Mouse (Mus musculus) kidney, embryonic 15.5 days (tissue): ENCODE measurements around the gene Acat1. TPM values are rescaled to one million over a fixed set of nuclear protein-coding genes. Genes with fewer than 3 reads are reported as not detected.

ENCODE experiments used
- ATAC-seq: fragments of 200-750 bp; cut with Nextera tagmentation; replicated peaks from 2 replicates; pipeline ENCODE4 v1.8.0; 2017; ENCODE audit warnings: moderate TSS enrichment; ENCODE audit not compliant: low FRiP score
- H3K27ac ChIP-seq: fragments of 300-500 bp; sonication (generic); 2 replicates; pipeline ENCODE4 v1.5.1; 2015; ENCODE audit warnings: mild to moderate bottlenecking, inconsistent platforms
- H3K27me3 ChIP-seq: fragments of 300-500 bp; sonication (generic); 2 replicates; pipeline ENCODE4 v1.6.1; 2015; ENCODE audit warnings: inconsistent platforms
- H3K36me3 ChIP-seq: fragments of 300-500 bp; sonication (generic); 2 replicates; pipeline ENCODE4 v1.6.1; 2015; ENCODE audit warnings: inconsistent platforms
- H3K4me1 ChIP-seq: fragments of 300-500 bp; sonication (generic); 2 replicates; pipeline ENCODE4 v1.6.1; 2015; ENCODE audit warnings: inconsistent platforms
- H3K4me2 ChIP-seq: fragments of 300-500 bp; sonication (generic); 2 replicates; pipeline ENCODE4 v1.6.1; 2015; ENCODE audit warnings: moderate library complexity, mild to moderate bottlenecking, inconsistent platforms
- H3K4me3 ChIP-seq: fragments of 300-500 bp; sonication (generic); replicated peaks from 2 replicates; pipeline ENCODE4 v1.5.1; 2015; ENCODE audit warnings: mild to moderate bottlenecking, inconsistent platforms
- H3K9ac ChIP-seq: fragments of 300-500 bp; sonication (generic); 2 replicates; pipeline ENCODE4 v1.6.1; 2015; ENCODE audit warnings: mild to moderate bottlenecking, inconsistent platforms
- H3K9me3 ChIP-seq: fragments of 300-500 bp; sonication (generic); replicated peaks from 2 replicates; pipeline ENCODE4 v1.6.1; 2016; ENCODE audit warnings: inconsistent platforms
- WGBS: fragments of 180-500 bp; shearing (Covaris S2); methylation state at CpG from one replicate; pipeline ENCODE4 v1.1.7; 2015; ENCODE audit warnings: mixed read lengths; 5-methylcytosine and 5-hydroxymethylcytosine counted together
- polyA plus RNA-seq: library from polyadenylated mRNA; unstranded; fragments of >200 nt; fragmentation: Nextera tagmentation; extraction: Ambion mirVana; gene quantifications from 2 replicates; pipeline ENCODE4 v1.2.1, GENCODE M21; 2015

The Acat1 gene
- 115 and 118 TPM in 2 replicates for polyA plus RNA-seq

DNA sequence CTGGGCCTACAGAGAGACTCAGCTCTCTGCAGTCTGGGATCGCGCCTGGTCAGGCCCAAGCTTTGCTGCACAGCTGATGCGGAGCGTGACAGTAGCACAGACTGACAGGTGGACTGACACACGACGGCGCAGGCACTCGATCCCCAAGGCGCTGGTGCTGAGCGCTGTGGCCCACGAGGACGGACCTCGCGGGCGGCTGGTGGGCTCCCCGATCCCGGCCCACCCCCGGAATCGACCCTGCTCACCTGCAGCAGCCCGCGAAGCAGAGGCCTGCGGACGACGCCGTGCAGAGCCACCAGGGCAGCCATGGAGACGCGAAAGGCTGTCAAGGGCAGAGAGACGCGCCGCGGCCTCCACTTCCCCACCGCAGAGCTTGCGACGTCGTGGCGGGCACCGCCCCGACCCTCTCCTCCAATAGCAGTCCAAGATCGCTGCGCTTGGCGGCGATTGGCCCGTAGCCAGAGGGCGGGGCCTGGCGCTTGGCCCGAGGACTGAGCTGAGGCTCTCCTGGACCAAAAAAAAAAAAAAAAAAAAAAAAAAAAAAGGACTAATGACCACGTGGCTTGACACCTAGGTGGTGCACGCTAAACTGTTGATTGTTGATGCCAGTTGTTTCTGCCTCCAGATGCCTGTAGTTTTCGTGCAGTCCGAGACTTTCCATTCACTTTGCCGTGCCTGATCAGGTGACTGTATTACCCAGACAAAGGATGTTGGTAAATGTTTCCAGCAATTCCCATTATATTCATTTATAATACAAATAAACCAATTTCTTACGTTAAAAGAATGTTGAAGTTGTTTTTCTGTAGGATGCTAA is at the start of gene Acat1:
Gene Acat1 (minus strand): TSS at position 415 of the 814 bp plus-strand sequence.
- WGBS: 4% methylated on average over 52 of the region's 52 CpGs
- peak within 1 kb of the TSS; percentile 57 for H3K27ac ChIP-seq
- ATAC-seq: peak; percentile 99
- no peaks in the 10 kb centered on the region for H3K9me3 ChIP-seq
- H3K36me3 ChIP-seq: peaks cover 15% of the 10 kb centered on the region
- H3K4me3 ChIP-seq: peak within 1 kb of the TSS; percentile 80
- H3K27me3 ChIP-seq: no peaks in the 10 kb centered on the region
- H3K9ac ChIP-seq: peak within 1 kb of the TSS; percentile 78
- H3K4me1 ChIP-seq: 0 out of 2 replicates have a peak, but pooled peaks cover 12% of the 10 kb centered on the region
- peak within 1 kb of the TSS; percentile 91 for H3K4me2 ChIP-seq

- no peaks in the 10 kb centered on the region for H3K4me1 ChIP-seq
- 96% methylated on average over 6 of the region's 6 CpGs for WGBS
- H3K36me3 ChIP-seq: peaks cover 79% of the 10 kb centered on the region
- H3K9ac ChIP-seq: no peak overlapping the region
- H3K4me3 ChIP-seq: no peak overlapping the region
- no peaks in the 10 kb centered on the region for H3K27me3 ChIP-seq
- no peaks in the 10 kb centered on the region for H3K9me3 ChIP-seq
- H3K4me2 ChIP-seq: no peak overlapping the region
- ATAC-seq: no peak
- H3K27ac ChIP-seq: no peak overlapping the region
Measured at GRCm38 (mm10) chr9:53634796-53635195, 24.6 kb upstream of the Acat1 start.

GRCm38 (mm10) chr9:53615246-53615645 is 5.1 kb upstream of the Acat1 start:
- Histone ChIP-seq H3K4me2 (no peak overlapping the region), H3K27me3 (no peaks in the 10 kb centered on the region), H3K4me1 (no peaks in the 10 kb centered on the region), H3K9ac (no peak overlapping the region), H3K27ac (no peak overlapping the region), H3K4me3 (no peak overlapping the region), H3K36me3 (peaks cover 56% of the 10 kb centered on the region), H3K9me3 (no peaks in the 10 kb centered on the region)
- ATAC-seq: no peak
- 72% methylated on average over 8 of the region's 8 CpGs for WGBS

- WGBS: 87% methylated on average over 4 of the region's 4 CpGs
- ATAC-seq: no peak
Measured at GRCm38 (mm10) chr9:53614286-53614685, 4.1 kb upstream of the Acat1 start.

DNA sequence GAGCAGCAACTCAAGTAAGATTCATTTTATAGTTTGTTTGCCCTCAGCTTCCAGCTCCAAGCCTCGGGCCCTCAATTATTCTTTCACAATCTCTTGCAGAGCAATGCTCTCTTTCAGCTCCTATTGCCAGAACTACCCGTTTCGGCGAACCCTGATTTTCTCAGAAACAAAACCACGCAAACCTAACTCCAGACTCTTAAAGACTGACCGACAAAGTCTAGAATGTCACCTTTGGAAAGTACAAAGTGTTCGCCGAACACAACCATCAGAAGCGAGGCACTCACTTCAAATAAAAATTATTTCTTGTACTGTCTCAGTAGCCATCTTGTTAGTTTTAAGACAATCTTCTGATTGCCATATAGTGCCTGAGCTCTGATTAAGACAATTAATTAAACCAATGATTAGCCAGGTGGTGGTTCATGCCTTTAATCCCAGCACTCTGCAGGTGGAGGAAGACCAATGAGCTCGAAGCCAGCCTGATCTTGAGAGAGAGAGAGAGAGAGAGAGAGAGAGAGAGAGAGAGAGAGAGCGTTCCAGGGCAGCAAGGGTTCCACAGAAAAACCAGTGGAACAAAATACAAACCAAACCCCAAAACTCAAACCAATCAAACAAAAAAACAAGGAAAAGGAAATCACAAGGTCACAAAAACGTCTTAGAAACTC is 745 bp downstream of the Acat1 start:
- Histone ChIP-seq H3K36me3 (peaks cover 9% of the 10 kb centered on the region; the same call in 1 of the 2 replicates), H3K9ac (peak overlapping the region; percentile 78), H3K9me3 (no peaks in the 10 kb centered on the region), H3K27ac (peak overlapping the region; percentile 57), H3K27me3 (no peaks in the 10 kb centered on the region), H3K4me2 (peak overlapping the region; percentile 91), H3K4me3 (peak overlapping the region; percentile 80), H3K4me1 (0 out of 2 replicates have a peak, but pooled peaks cover 12% of the 10 kb centered on the region)
- 71% methylated on average over 12 of the region's 12 CpGs for WGBS
- no peak for ATAC-seq

More at GRCm38 (mm10) chr9:53614286-53614685, 4.1 kb upstream of the Acat1 start:
- Histone ChIP-seq H3K27me3 (no peaks in the 10 kb centered on the region), H3K4me2 (no peak overlapping the region), H3K9me3 (no peaks in the 10 kb centered on the region), H3K4me3 (no peak overlapping the region), H3K27ac (no peak overlapping the region), H3K4me1 (0 out of 2 replicates have a peak, but pooled peaks cover 4% of the 10 kb centered on the region), H3K9ac (no peak overlapping the region), H3K36me3 (peaks cover 48% of the 10 kb centered on the region)

- no peaks in the 10 kb centered on the region for H3K27me3 ChIP-seq
- 0 out of 2 replicates have a peak, but pooled peaks cover 3% of the 10 kb centered on the region for H3K36me3 ChIP-seq
- 92% methylated on average over 4 of the region's 4 CpGs for WGBS
- H3K9me3 ChIP-seq: no peaks in the 10 kb centered on the region
- H3K27ac ChIP-seq: no peak overlapping the region
- peaks cover 18% of the 10 kb centered on the region; the same call in 1 of the 2 replicates for H3K4me1 ChIP-seq
- H3K9ac ChIP-seq: no peak overlapping the region
- no peak overlapping the region for H3K4me3 ChIP-seq
- H3K4me2 ChIP-seq: no peak overlapping the region
- no peak for ATAC-seq
Measured at GRCm38 (mm10) chr9:53607816-53608215, 2.4 kb downstream of the Acat1 start.

GRCm38 (mm10) chr9:53607192-53607591 is 3.0 kb downstream of the Acat1 start:
- Histone ChIP-seq H3K4me1 (peaks cover 18% of the 10 kb centered on the region; the same call in 1 of the 2 replicates), H3K27ac (no peak overlapping the region), H3K9me3 (no peaks in the 10 kb centered on the region), H3K27me3 (no peaks in the 10 kb centered on the region), H3K9ac (no peak overlapping the region), H3K4me2 (no peak overlapping the region), H3K36me3 (0 out of 2 replicates have a peak, but pooled peaks cover 3% of the 10 kb centered on the region), H3K4me3 (no peak overlapping the region)
- 93% methylated on average over 3 of the region's 3 CpGs for WGBS
- no peak for ATAC-seq

- Histone ChIP-seq H3K4me1 (peaks cover 18% of the 10 kb centered on the region; the same call in 1 of the 2 replicates), H3K36me3 (0 out of 2 replicates have a peak, but pooled peaks cover 5% of the 10 kb centered on the region), H3K4me3 (no peak overlapping the region), H3K9me3 (no peaks in the 10 kb centered on the region), H3K27me3 (no peaks in the 10 kb centered on the region), H3K4me2 (no peak overlapping the region), H3K9ac (no peak overlapping the region), H3K27ac (no peak overlapping the region)
- WGBS: 93% methylated on average over 5 of the region's 5 CpGs
- no peak for ATAC-seq
Measured at GRCm38 (mm10) chr9:53604954-53605353, 5.2 kb downstream of the Acat1 start.

- H3K4me1 ChIP-seq: peaks cover 11% of the 10 kb centered on the region; the same call in 1 of the 2 replicates
- WGBS: 79% methylated on average over 3 of the region's 3 CpGs
- no peaks in the 10 kb centered on the region for H3K27me3 ChIP-seq
- 0 out of 2 replicates have a peak, but pooled peaks cover 5% of the 10 kb centered on the region for H3K36me3 ChIP-seq
- H3K9me3 ChIP-seq: no peaks in the 10 kb centered on the region
- H3K9ac ChIP-seq: no peak overlapping the region
- ATAC-seq: no peak
- no peak overlapping the region for H3K4me3 ChIP-seq
- no peak overlapping the region for H3K4me2 ChIP-seq
- H3K27ac ChIP-seq: peak overlapping the region; percentile 4; the same call in 1 of the 2 replicates
Measured at GRCm38 (mm10) chr9:53603849-53604248, 6.3 kb downstream of the Acat1 start.

- peaks cover 8% of the 10 kb centered on the region; the same call in 1 of the 2 replicates for H3K4me1 ChIP-seq
- H3K9ac ChIP-seq: no peak overlapping the region
- H3K9me3 ChIP-seq: no peaks in the 10 kb centered on the region
- H3K4me3 ChIP-seq: no peak overlapping the region
- 91% methylated on average over 1 of the region's 1 CpGs for WGBS
- H3K4me2 ChIP-seq: no peak overlapping the region
- H3K27ac ChIP-seq: peak overlapping the region; percentile 4; the same call in 1 of the 2 replicates
- 0 out of 2 replicates have a peak, but pooled peaks cover 5% of the 10 kb centered on the region for H3K36me3 ChIP-seq
- no peaks in the 10 kb centered on the region for H3K27me3 ChIP-seq
- no peak for ATAC-seq
Measured at GRCm38 (mm10) chr9:53603384-53603783, 6.8 kb downstream of the Acat1 start.

- peaks cover 8% of the 10 kb centered on the region; the same call in 1 of the 2 replicates for H3K4me1 ChIP-seq
- H3K27ac ChIP-seq: no peak overlapping the region
- 0 out of 2 replicates have a peak, but pooled peaks cover 5% of the 10 kb centered on the region for H3K36me3 ChIP-seq
- H3K27me3 ChIP-seq: no peaks in the 10 kb centered on the region
- H3K4me2 ChIP-seq: no peak overlapping the region
- H3K4me3 ChIP-seq: no peak overlapping the region
- no peak overlapping the region for H3K9ac ChIP-seq
- ATAC-seq: no peak
- 88% methylated on average over 2 of the region's 2 CpGs for WGBS
- H3K9me3 ChIP-seq: no peaks in the 10 kb centered on the region
Measured at GRCm38 (mm10) chr9:53601541-53601940, 8.6 kb downstream of the Acat1 start.

DNA sequence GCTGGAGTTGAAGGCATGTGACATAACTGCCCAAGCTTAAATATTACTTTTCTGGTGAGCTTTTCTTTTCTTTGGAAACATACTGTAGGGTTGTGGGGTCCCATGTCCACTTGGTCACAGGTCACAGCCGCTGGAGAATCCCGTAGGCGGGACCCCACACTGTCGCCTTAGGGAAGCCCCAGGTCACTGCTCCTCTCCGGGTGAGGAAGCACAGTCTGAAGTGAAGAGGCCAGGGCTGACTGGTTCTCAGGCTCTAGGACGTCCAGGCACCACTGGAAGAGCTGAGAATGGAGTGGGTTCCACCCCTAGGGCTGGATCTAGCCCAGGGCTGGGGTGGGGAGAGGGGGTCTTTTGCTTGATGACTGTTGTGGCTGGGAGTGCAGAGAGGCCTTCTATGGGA is 11.6 kb downstream of the Acat1 start:
- 66% methylated on average over 6 of the region's 6 CpGs for WGBS
- ATAC-seq: peak; percentile 70

More for the DNA sequence above, 11.6 kb downstream of the Acat1 start:
- Histone ChIP-seq H3K36me3 (peaks cover 20% of the 10 kb centered on the region), H3K27me3 (no peaks in the 10 kb centered on the region), H3K9ac (no peak overlapping the region), H3K27ac (peak overlapping the region; percentile 27; the same call in 1 of the 2 replicates), H3K4me3 (no peak overlapping the region), H3K4me1 (peaks cover 6% of the 10 kb centered on the region; the same call in 1 of the 2 replicates), H3K4me2 (no peak overlapping the region), H3K9me3 (no peaks in the 10 kb centered on the region)
